9 mouse cellular contexts compared by ENCODE assay signal in genomic region chr10:125185387-125185786, GRCm38 (mm10).
"Had no signal": no experiment of that assay in that cellular context is flagged by ENCODE, and none has a peak within 500 bp of the region (broad histone marks: within the 10 kb centered on the region; RNA-seq: fewer than 3 reads in every experiment).

No protein-coding gene starts in this region.

- DNase-seq: lung, adult 18-20 months; lung, embryonic 14.5 days; lung, postnatal 10 days; lung, postnatal 4 days; midbrain, embryonic 14.5 days; retina, postnatal 1 day; right cerebral cortex, adult 18-20 months; thymus, postnatal 14 days; thymus, postnatal 36 days had no signal
